10 mouse cellular contexts compared by ENCODE assay signal in genomic region chrX:58155371-58156124, GRCm38 (mm10).
DNase-seq lines count a peak whose midpoint lies in the region; ATAC-seq lines count a peak whose summit lies in the region.
"Had no signal": no experiment of that assay in that cellular context is flagged by ENCODE, and none has a peak within 500 bp of the region (broad histone marks: within the 10 kb centered on the region; RNA-seq: fewer than 3 reads in every experiment).

No protein-coding gene starts in this region.

- ATAC-seq in midbrain, embryonic 14.5 days (ENCODE audit: low FRiP score, low TSS enrichment) = peak; percentile 60; the same call in 1 of the 2 replicates
- no peak for ATAC-seq in frontal cortex, adult (ENCODE audit: low TSS enrichment)

- no peaks in the 10 kb centered on the region for H3K36me3 ChIP-seq in heart, embryonic 10.5 days
- H3K36me3 ChIP-seq in hindbrain, embryonic 10.5 days = no peaks in the 10 kb centered on the region
- H3K36me3 ChIP-seq in midbrain, embryonic 14.5 days (ENCODE audit: control insufficient read depth, insufficient read depth, low read length) = no peaks in the 10 kb centered on the region
- H3K36me3 ChIP-seq: liver, embryonic 15.5 days had no signal

- no peak for DNase-seq in heart, embryonic 10.5 days (ENCODE audit: low spot score)
- no peak for DNase-seq in heart, adult 9 months (ENCODE audit: low spot score in 2 of 2)
- DNase-seq in ZHBTc4 (ENCODE audit: low read depth, low spot score) = peak; percentile 65
- peak; percentile 49 for DNase-seq in hindbrain, embryonic 10.5 days (ENCODE audit: low spot score)
- peak; percentile 54 for DNase-seq in midbrain, embryonic 14.5 days
- no peak for DNase-seq in thymus, postnatal 14 days
- DNase-seq in left cerebral cortex, postnatal 36 days (ENCODE audit: low spot score in 2 of 2) = no peak
- DNase-seq: adrenal gland, postnatal 14 days had no signal

- H3K9ac ChIP-seq in midbrain, embryonic 14.5 days (replicated peaks; ENCODE audit: low read length) = no peak overlapping the region
- H3K9ac ChIP-seq: liver, embryonic 15.5 days had no signal

- no peaks in the 10 kb centered on the region for H3K27me3 ChIP-seq in heart, embryonic 10.5 days (ENCODE audit: insufficient read depth, poor library complexity, severe bottlenecking)
- H3K27me3 ChIP-seq in hindbrain, embryonic 10.5 days (ENCODE audit: insufficient read depth, poor library complexity, severe bottlenecking) = no peaks in the 10 kb centered on the region
- no peaks in the 10 kb centered on the region for H3K27me3 ChIP-seq in midbrain, embryonic 14.5 days (ENCODE audit: control insufficient read depth, insufficient read depth, low read length)
- H3K27me3 ChIP-seq: liver, embryonic 15.5 days had no signal

- no peaks in the 10 kb centered on the region for H3K9me3 ChIP-seq in heart, embryonic 10.5 days
- H3K9me3 ChIP-seq in hindbrain, embryonic 10.5 days = no peaks in the 10 kb centered on the region
- H3K9me3 ChIP-seq in midbrain, embryonic 14.5 days (ENCODE audit: control insufficient read depth, low read length) = no peaks in the 10 kb centered on the region
- H3K9me3 ChIP-seq: liver, embryonic 15.5 days had no signal

- intact Hi-C loops in left cerebral cortex, postnatal 36 days (cut with DNase I) = no loop called here

- H3K4me3 ChIP-seq in heart, embryonic 10.5 days = peak overlapping the region; percentile 40
- peak overlapping the region; percentile 36 for H3K4me3 ChIP-seq in hindbrain, embryonic 10.5 days
- peak overlapping the region; percentile 10 for H3K4me3 ChIP-seq in midbrain, embryonic 14.5 days (replicated peaks; ENCODE audit: low read depth, low read length)
- H3K4me3 ChIP-seq: liver, embryonic 15.5 days had no signal

- no peak overlapping the region for H3K27ac ChIP-seq in heart, embryonic 10.5 days
- peak overlapping the region; percentile 53 for H3K27ac ChIP-seq in hindbrain, embryonic 10.5 days
- H3K27ac ChIP-seq in midbrain, embryonic 14.5 days (replicated peaks; ENCODE audit: low read depth, low read length) = peak overlapping the region; percentile 55
- H3K27ac ChIP-seq: liver, embryonic 15.5 days had no signal

- H3K4me1 ChIP-seq in heart, embryonic 10.5 days = no peaks in the 10 kb centered on the region
- no peaks in the 10 kb centered on the region; the same call in 1 of the 2 replicates for H3K4me1 ChIP-seq in hindbrain, embryonic 10.5 days (replicated peaks)
- H3K4me1 ChIP-seq in midbrain, embryonic 14.5 days (ENCODE audit: control insufficient read depth, insufficient read depth, low read length) = no peaks in the 10 kb centered on the region
- H3K4me1 ChIP-seq: liver, embryonic 15.5 days had no signal

- WGBS in heart, embryonic 10.5 days = 24% methylated on average over 20 of the region's 20 CpGs
- 22% methylated on average over 20 of the region's 20 CpGs for WGBS in hindbrain, embryonic 10.5 days
- WGBS in midbrain, embryonic 14.5 days = 17% methylated on average over 20 of the region's 20 CpGs

- peak overlapping the region; percentile 48 for H3K4me2 ChIP-seq in midbrain, embryonic 14.5 days (ENCODE audit: low read length)
- H3K4me2 ChIP-seq: liver, embryonic 15.5 days had no signal

Comparison
In these comparisons a context has a peak if more than half of its experiments do, and no peak if none do; other contexts are left out.
1. DNase-seq: peak in ZHBTc4 (single experiment), hindbrain, embryonic 10.5 days (single experiment) and midbrain, embryonic 14.5 days (single experiment); none in heart, embryonic 10.5 days (single experiment), heart, adult 9 months (0 of 2), thymus, postnatal 14 days (single experiment) and left cerebral cortex, postnatal 36 days (0 of 2).
2. Peak in every context shown above with its lines, with median percentiles within 50 percentile points of each other: H3K4me3 ChIP-seq.